Mouse (Mus musculus) E14TG2a.4 (cell line): Measurements from ENCODE around the gene Vwa1.

Experiments used
- CTCF ChIP-seq: conservative IDR thresholded peaks from 2 replicates; pipeline ENCODE4 v1.5.1; 2014; ENCODE audit warnings: low read length
- NANOG ChIP-seq: IDR thresholded peaks from 2 replicates; pipeline ENCODE4 v1.6.1; 2014; ENCODE audit warnings: borderline replicate concordance, low read length, mixed read lengths
- POU5F1 ChIP-seq: IDR thresholded peaks from 2 replicates; pipeline ENCODE4 v1.6.1; 2014; ENCODE audit warnings: low read length, borderline replicate concordance

DNA sequence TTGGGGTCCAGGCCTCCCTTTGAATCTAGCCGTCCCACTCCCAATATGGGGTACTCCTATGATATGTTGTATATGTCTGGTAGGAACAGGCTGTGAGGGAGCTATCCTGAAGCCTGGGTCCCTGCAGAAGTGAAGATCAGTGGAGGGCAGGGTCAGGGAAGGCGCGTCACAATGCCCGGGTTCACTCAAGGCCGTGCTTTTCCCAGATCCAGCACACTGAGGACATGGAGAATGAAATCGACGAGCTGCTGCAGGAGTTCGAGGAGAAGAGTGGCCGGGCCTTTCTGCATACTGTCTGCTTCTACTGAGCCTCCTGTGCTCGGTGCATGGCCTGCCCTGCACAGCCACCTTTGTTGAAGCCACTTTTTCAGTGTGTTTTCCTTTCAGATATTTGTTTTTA is 41.2 kb downstream of the Vwa1 start:
- TF ChIP-seq CTCF: no peak
- TF ChIP-seq NANOG: no peak
- no peak for TF ChIP-seq POU5F1
